Mouse (Mus musculus) spleen, adult 2 months (tissue): ENCODE measurements at regions not wholly inside any gene's neighbourhood (a gene's known extent, or its start where the extent isn't known, plus 50 kb on each side); places are given as distances from the start of the nearest gene placed in this dataset.

ENCODE experiments used
- CTCF ChIP-seq: fragments of 200-500 bp; IDR thresholded peaks from 2 replicates; pipeline ENCODE4 v1.5.1; 2011; ENCODE audit warnings: mild to moderate bottlenecking, inconsistent platforms; ENCODE audit not compliant: insufficient read depth, insufficient read length, insufficient replicate concordance; ENCODE audit errors: extremely low read depth
- POLR2A ChIP-seq: fragments of 200-500 bp; IDR thresholded peaks from 2 replicates; pipeline ENCODE4 v1.6.1; 2011; ENCODE audit warnings: low read depth, low read length, inconsistent platforms

- TF ChIP-seq CTCF (no peak), POLR2A (no peak)
Observed at GRCm38 (mm10) chr19:23056851-23057707, 83.9 kb upstream of the Klf9 start.
